Mouse (Mus musculus) liver, embryonic 14.5 days (tissue): ENCODE data around the gene Trip12. TPM values are rescaled to one million over a fixed set of nuclear protein-coding genes. Genes with fewer than 3 reads are reported as not detected.
A peak's percentile ranks its signal among the peaks of the same experiment; 100 is the strongest.

ENCODE experiments used
- ATAC-seq: fragments of 200-750 bp; cut with Nextera tagmentation; 2 replicates; pipeline ENCODE4 v1.8.0; 2017; ENCODE audit warnings: moderate number of reproducible peaks, mild to moderate bottlenecking, moderate library complexity; ENCODE audit not compliant: insufficient read depth
- DNase-seq, 3 experiments: peaks; one replicate each; pipeline ENCODE4 v3.0.0-alpha.2; 2012 to 2013; ENCODE audit warnings: low read depth in 3 of 3, low spot score in 3 of 3
- H3K27ac ChIP-seq: fragments of 300-500 bp; sonication (generic); 2 replicates; pipeline ENCODE4 v1.5.1; 2014; ENCODE audit warnings: moderate library complexity, mild to moderate bottlenecking, control low read depth, inconsistent platforms
- H3K27me3 ChIP-seq: fragments of 300-500 bp; sonication (generic); 2 replicates; pipeline ENCODE4 v1.6.1; 2014; ENCODE audit warnings: mild to moderate bottlenecking, low read length, moderate library complexity; ENCODE audit not compliant: control insufficient read depth, insufficient read depth
- H3K36me3 ChIP-seq: fragments of 300-500 bp; sonication (generic); replicated peaks from 2 replicates; pipeline ENCODE4 v1.6.1; 2014; ENCODE audit warnings: low read depth; ENCODE audit not compliant: control insufficient read depth, insufficient read depth
- H3K4me1 ChIP-seq, 2 experiments: fragments of 200-500 bp in 1 of 2; fragments of 300-500 bp in 1 of 2; sonication (generic) in 1 of 2; replicated peaks; 2 replicates each; pipeline ENCODE4 v1.6.1; 2012 to 2014; ENCODE audit warnings: antibody characterized with exemption in 1 of 2, inconsistent platforms in 1 of 2, low read length in 1 of 2; ENCODE audit not compliant: control insufficient read depth in 2 of 2, insufficient read depth in 2 of 2
- H3K4me2 ChIP-seq: fragments of 300-500 bp; sonication (generic); 2 replicates; pipeline ENCODE4 v1.6.1; 2014; ENCODE audit warnings: low read depth, mild to moderate bottlenecking, control low read depth, moderate library complexity
- H3K4me3 ChIP-seq, 2 experiments: fragments of 200-500 bp in 1 of 2; fragments of 300-500 bp in 1 of 2; sonication (generic) in 1 of 2; 2 replicates each; pipeline ENCODE4 v1.5.1; 2012 to 2014; ENCODE audit warnings: low read depth in 2 of 2, low read length in 2 of 2, mild to moderate bottlenecking in 2 of 2, control low read depth in 1 of 2, inconsistent platforms in 1 of 2, moderate library complexity in 1 of 2; ENCODE audit not compliant: insufficient read depth in 1 of 2
- H3K9ac ChIP-seq: fragments of 300-500 bp; sonication (generic); replicated peaks from 2 replicates; pipeline ENCODE4 v1.6.1; 2014; ENCODE audit warnings: mild to moderate bottlenecking, control low read depth, moderate library complexity
- H3K9me3 ChIP-seq: fragments of 300-500 bp; sonication (generic); 2 replicates; pipeline ENCODE4 v1.6.1; 2016; ENCODE audit warnings: low read length, mixed read lengths; ENCODE audit not compliant: control insufficient read depth
- CTCF ChIP-seq: IDR thresholded peaks from 2 replicates; pipeline ENCODE4 v1.5.1; 2016; ENCODE audit warnings: antibody characterized with exemption, low read depth, control low read depth
- EP300 ChIP-seq: IDR thresholded peaks from 2 replicates; pipeline ENCODE4 v1.6.1; 2016; ENCODE audit warnings: antibody characterized with exemption, low read depth
- WGBS: fragments of 180-500 bp; shearing (Covaris S2); extraction: QIAGEN DNeasy Blood & Tissue Kit; methylation state at CpG from one replicate; pipeline ENCODE4 v1.1.7; 2014; ENCODE audit not compliant: insufficient replicate concordance; 5-methylcytosine and 5-hydroxymethylcytosine counted together
- polyA plus RNA-seq, 2 experiments: library from polyadenylated mRNA; depleted of rRNA in 1 of 2; stranded (reverse) in 1 of 2; unstranded in 1 of 2; fragments of >200 nt; fragmentation: Nextera tagmentation in 1 of 2; extraction: Ambion mirVana in 1 of 2; gene quantifications; 2 replicates each; pipeline versions ENCODE4 v1.2.1 to v1.2.3; 2012 to 2014

Trip12 gene
- polyA plus RNA-seq, 2 experiments = 27.9 to 34.5 TPM

DNA sequence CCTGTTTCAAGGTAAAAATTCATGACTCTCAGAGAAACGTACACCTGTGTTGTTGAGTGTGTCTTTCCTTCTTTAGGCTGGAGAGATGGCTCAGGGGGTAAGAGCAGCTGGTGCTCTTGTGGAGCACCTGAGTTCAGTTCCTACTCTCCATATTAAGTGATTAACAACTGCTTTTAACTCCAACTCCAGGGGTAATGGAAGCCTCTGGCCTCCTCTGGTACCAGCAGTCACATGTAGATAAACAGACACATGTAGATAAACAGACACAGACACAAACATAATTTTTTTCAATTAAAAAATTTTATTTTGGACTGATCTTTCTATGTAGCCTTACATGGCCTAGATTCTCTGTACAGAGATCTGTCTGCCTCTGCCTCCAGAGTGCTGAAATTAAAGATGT is 13.4 kb upstream of the Trip12 start:
- no peak overlapping the region for H3K4me3 ChIP-seq
- DNase-seq (no peak), ATAC-seq (no peak)
- WGBS = 83% methylated on average over 1 of the region's 1 CpGs
- H3K36me3 ChIP-seq = no peaks in the 10 kb centered on the region
- H3K27ac ChIP-seq = no peak overlapping the region
- H3K27me3 ChIP-seq = no peaks in the 10 kb centered on the region
- H3K4me2 ChIP-seq = no peak overlapping the region
- no peak overlapping the region for H3K9ac ChIP-seq
- H3K4me1 ChIP-seq = peaks cover 19 to 35% of the 10 kb centered on the region in 2 experiments
- no peaks in the 10 kb centered on the region for H3K9me3 ChIP-seq
- TF ChIP-seq EP300 (no peak), CTCF (no peak)

GRCm38 (mm10) chr1:84851512-84852235 is 11.4 kb upstream of the Trip12 start:
- no peaks in the 10 kb centered on the region for H3K27me3 ChIP-seq
- H3K4me3 ChIP-seq = no peak overlapping the region
- H3K9ac ChIP-seq = no peak overlapping the region
- TF ChIP-seq EP300 = 0 out of 2 replicates have a peak, but pooled peaks have one; percentile 16
- no peak for TF ChIP-seq CTCF
- no peaks in the 10 kb centered on the region for H3K36me3 ChIP-seq
- H3K9me3 ChIP-seq = no peaks in the 10 kb centered on the region
- DNase-seq = peak in 1 of 3 experiments; percentile 40
- H3K4me1 ChIP-seq = peaks cover 19 to 39% of the 10 kb centered on the region in 2 experiments
- H3K27ac ChIP-seq = peak overlapping the region; percentile 31
- 28% methylated on average over 9 of the region's 9 CpGs for WGBS
- peak overlapping the region; percentile 28 for H3K4me2 ChIP-seq
- peak; percentile 72 for ATAC-seq

DNA sequence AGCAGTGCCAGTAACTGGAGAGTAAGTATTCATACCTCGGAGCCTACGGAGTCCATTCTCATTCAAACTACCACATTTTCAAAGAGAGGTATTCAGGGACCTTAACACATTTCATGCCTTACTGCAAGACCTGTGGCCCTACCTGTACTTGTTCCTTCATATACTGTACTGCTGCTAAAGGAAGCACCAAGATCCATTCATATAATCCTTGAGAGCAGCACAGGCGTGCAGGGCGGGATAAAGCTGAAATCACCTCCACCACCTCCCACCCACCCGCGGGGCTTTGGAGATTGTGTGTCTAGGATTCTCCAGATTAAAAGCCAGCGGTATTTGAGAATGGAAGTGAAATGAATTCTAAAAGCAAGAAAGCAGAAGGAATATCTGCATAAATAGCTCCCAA is 10.2 kb upstream of the Trip12 start:
- H3K9ac ChIP-seq = no peak overlapping the region
- no peak for ATAC-seq
- no peak for TF ChIP-seq EP300
- no peak for TF ChIP-seq CTCF

GRCm38 (mm10) chr1:84849804-84850203 is 9.5 kb upstream of the Trip12 start:
- no peaks in the 10 kb centered on the region for H3K9me3 ChIP-seq
- H3K4me2 ChIP-seq = no peak overlapping the region
- 73% methylated on average over 7 of the region's 7 CpGs for WGBS
- peaks cover 19 to 39% of the 10 kb centered on the region in 2 experiments for H3K4me1 ChIP-seq
- no peak for TF ChIP-seq CTCF
- TF ChIP-seq EP300 = no peak
- H3K27ac ChIP-seq = no peak overlapping the region
- DNase-seq = no peak
- H3K9ac ChIP-seq = no peak overlapping the region
- ATAC-seq = no peak
- H3K4me3 ChIP-seq = no peak overlapping the region
- no peaks in the 10 kb centered on the region for H3K36me3 ChIP-seq
- H3K27me3 ChIP-seq = no peaks in the 10 kb centered on the region

More for the DNA sequence above, 10.2 kb upstream of the Trip12 start:
- Histone ChIP-seq H3K4me1 (peaks cover 19 to 39% of the 10 kb centered on the region in 2 experiments), H3K27ac (no peak overlapping the region), H3K36me3 (no peaks in the 10 kb centered on the region), H3K4me3 (no peak overlapping the region), H3K27me3 (no peaks in the 10 kb centered on the region), H3K4me2 (no peak overlapping the region), H3K9me3 (no peaks in the 10 kb centered on the region)
- WGBS = 74% methylated on average over 7 of the region's 7 CpGs
- DNase-seq = no peak

GRCm38 (mm10) chr1:84848801-84849455 is 8.6 kb upstream of the Trip12 start:
- WGBS = 80% methylated on average over 6 of the region's 6 CpGs
- Histone ChIP-seq H3K27ac (no peak overlapping the region), H3K9me3 (no peaks in the 10 kb centered on the region), H3K4me3 (no peak overlapping the region), H3K27me3 (no peaks in the 10 kb centered on the region), H3K36me3 (no peaks in the 10 kb centered on the region), H3K9ac (no peak overlapping the region), H3K4me1 (peaks cover 19 to 36% of the 10 kb centered on the region in 2 experiments), H3K4me2 (no peak overlapping the region)
- ATAC-seq (no peak), DNase-seq (no peak)
- TF ChIP-seq EP300 (no peak), CTCF (no peak)
